Mouse (Mus musculus) embryonic fibroblast, embryonic 13.5 days (primary cell): ENCODE results near the gene D630045J12Rik.

Source experiments
- CTCF ChIP-seq: IDR thresholded peaks from 2 replicates; pipeline ENCODE4 v1.5.1; 2011; ENCODE audit warnings: mild to moderate bottlenecking, control low read depth, low read length, moderate library complexity, borderline replicate concordance; ENCODE audit not compliant: insufficient read depth
- POLR2A ChIP-seq: IDR thresholded peaks from 2 replicates; pipeline ENCODE4 v1.6.1; 2011; ENCODE audit warnings: low read depth, mild to moderate bottlenecking, control low read depth, low read length, moderate library complexity

GRCm38 (mm10) chr6:38255794-38256193 lies 2.0 kb upstream of the D630045J12Rik start:
- TF ChIP-seq CTCF (no peak), POLR2A (no peak)
